Mouse (Mus musculus): ENCODE data around the gene Prex1.

DNA sequence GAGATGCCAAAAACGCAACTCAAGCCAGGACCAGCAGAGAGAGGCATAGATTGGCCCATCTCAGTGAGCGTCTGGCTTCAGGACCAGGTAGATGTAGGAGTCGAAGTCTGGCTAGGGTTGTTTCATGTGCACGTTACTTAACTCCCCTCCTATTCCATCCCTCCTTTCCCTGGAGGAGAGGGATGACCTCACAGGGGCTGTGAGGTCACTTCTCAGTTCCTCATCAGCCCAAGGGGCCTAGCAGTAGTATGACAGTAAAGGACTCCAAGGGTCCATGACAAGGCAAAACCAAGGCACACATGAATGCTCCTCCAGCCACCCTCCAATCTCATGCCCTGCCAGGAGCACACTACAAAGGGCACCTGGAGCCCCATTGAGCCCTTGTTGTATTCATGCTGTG is 18.5 kb upstream of the Prex1 start:
- TF ChIP-seq CTCF (IDR thresholded peaks at IDR 0.05; ENCODE audit: low read depth, low read length) (no peak), GATA1 (IDR thresholded peaks at IDR 0.05; ENCODE audit: borderline replicate concordance, low read length) (no peak)
